Mouse (Mus musculus): ENCODE measurements around the gene Gmfb. TPM values are rescaled to one million over a fixed set of nuclear protein-coding genes. Genes with fewer than 3 reads are reported as not detected.
"Not testable (repeated sequence)": the region's sequence is repeated elsewhere in the genome, so short reads cannot be mapped to it uniquely, and the experiment has no call there.

Gene Gmfb
- polyA plus RNA-seq, 1 experiment, result 22.5 TPM

GRCm38 (mm10) chr14:46832354-46833272, 10.6 kb upstream of the Gmfb start:
- Histone ChIP-seq H3K4me3 (replicated peaks; ENCODE audit: control insufficient read depth, low read depth, low read length) (peak overlapping the region; percentile 91), H3K27ac (ENCODE audit: control insufficient read depth, insufficient read depth, low read depth, low read length, poor library complexity) (peak overlapping the region; percentile 79), H3K4me1 (ENCODE audit: control insufficient read depth, insufficient read depth, low read length) (0 out of 2 replicates have a peak, but pooled peaks cover 1% of the 10 kb centered on the region)
- 9% methylated on average over 40 of the region's 40 CpGs for WGBS
- TF ChIP-seq CTCF (IDR thresholded peaks at IDR 0.05; ENCODE audit: control insufficient read depth, insufficient read depth, low read length), result no peak
- no peak for TF ChIP-seq POLR2A (IDR thresholded peaks at IDR 0.05; ENCODE audit: borderline replicate concordance, control insufficient read depth, low read depth, low read length)

GRCm38 (mm10) chr14:46831837-46832333, 9.8 kb upstream of the Gmfb start, which contains the start of gene Cgrrf1:
Gene Cgrrf1, plus strand, starts transcription at chr14:46832125.
- Histone ChIP-seq H3K4me3 (replicated peaks; ENCODE audit: control insufficient read depth, low read depth, low read length) (peak within 1 kb of the TSS; percentile 91), H3K27ac (ENCODE audit: control insufficient read depth, insufficient read depth, low read depth, low read length, poor library complexity) (peak within 1 kb of the TSS; percentile 79), H3K4me1 (ENCODE audit: control insufficient read depth, insufficient read depth, low read length) (0 out of 2 replicates have a peak, but pooled peaks cover 1% of the 10 kb centered on the region)
- TF ChIP-seq POLR2A (IDR thresholded peaks at IDR 0.05; ENCODE audit: borderline replicate concordance, control insufficient read depth, low read depth, low read length) (peak; percentile 89), CTCF (IDR thresholded peaks at IDR 0.05; ENCODE audit: control insufficient read depth, insufficient read depth, low read length) (no peak)
- WGBS, result under 1% methylated on average over 32 of the region's 32 CpGs

GRCm38 (mm10) chr14:46831295-46831694, 9.3 kb upstream of the Gmfb start:
- WGBS, result 1% methylated on average over 4 of the region's 4 CpGs
- H3K4me1 ChIP-seq (ENCODE audit: control insufficient read depth, insufficient read depth, low read length), result 0 out of 2 replicates have a peak, but pooled peaks cover 1% of the 10 kb centered on the region
- H3K4me3 ChIP-seq (replicated peaks; ENCODE audit: control insufficient read depth, low read depth, low read length), result peak overlapping the region; percentile 91
- TF ChIP-seq CTCF (IDR thresholded peaks at IDR 0.05; ENCODE audit: control insufficient read depth, insufficient read depth, low read length) (no peak), POLR2A (IDR thresholded peaks at IDR 0.05; ENCODE audit: borderline replicate concordance, control insufficient read depth, low read depth, low read length) (no peak)
- H3K27ac ChIP-seq (ENCODE audit: control insufficient read depth, insufficient read depth, low read depth, low read length, poor library complexity), result no peak overlapping the region; the same call in 1 of the 2 replicates

- Histone ChIP-seq H3K4me3 (replicated peaks; ENCODE audit: control insufficient read depth, low read depth, low read length) (no peak overlapping the region), H3K4me1 (ENCODE audit: control insufficient read depth, insufficient read depth, low read length) (no peaks in the 10 kb centered on the region; the same call in 1 of the 2 replicates), H3K27ac (ENCODE audit: control insufficient read depth, insufficient read depth, low read depth, low read length, poor library complexity) (no peak overlapping the region)
- TF ChIP-seq CTCF (IDR thresholded peaks at IDR 0.05; ENCODE audit: control insufficient read depth, insufficient read depth, low read length), result no peak
- TF ChIP-seq POLR2A (IDR thresholded peaks at IDR 0.05; ENCODE audit: borderline replicate concordance, control insufficient read depth, low read depth, low read length), result no peak
- WGBS, result 55% methylated on average over 1 of the region's 1 CpGs
These were observed 5.4 kb upstream of the Gmfb start for GRCm38 (mm10) chr14:46827430-46827829.

- TF ChIP-seq POLR2A (IDR thresholded peaks at IDR 0.05; ENCODE audit: borderline replicate concordance, control insufficient read depth, low read depth, low read length), result no peak
- TF ChIP-seq CTCF (IDR thresholded peaks at IDR 0.05; ENCODE audit: control insufficient read depth, insufficient read depth, low read length), result no peak
- no peak overlapping the region for H3K4me3 ChIP-seq (replicated peaks; ENCODE audit: control insufficient read depth, low read depth, low read length)
- no peak overlapping the region for H3K27ac ChIP-seq (ENCODE audit: control insufficient read depth, insufficient read depth, low read depth, low read length, poor library complexity)
- H3K4me1 ChIP-seq (ENCODE audit: control insufficient read depth, insufficient read depth, low read length), result no peaks in the 10 kb centered on the region; the same call in 1 of the 2 replicates
- WGBS, result 78% methylated on average over 2 of the region's 2 CpGs
These were observed 2.0 kb upstream of the Gmfb start for GRCm38 (mm10) chr14:46823996-46824395.

GRCm38 (mm10) chr14:46821271-46821872, 670 bp downstream of the Gmfb start:
- Histone ChIP-seq H3K27ac (ENCODE audit: control insufficient read depth, insufficient read depth, low read depth, low read length, poor library complexity) (peak overlapping the region; percentile 98), H3K4me3 (replicated peaks; ENCODE audit: control insufficient read depth, low read depth, low read length) (peak overlapping the region; percentile 86), H3K4me1 (ENCODE audit: control insufficient read depth, insufficient read depth, low read length) (no peaks in the 10 kb centered on the region; the same call in 1 of the 2 replicates)
- TF ChIP-seq CTCF (IDR thresholded peaks at IDR 0.05; ENCODE audit: control insufficient read depth, insufficient read depth, low read length) (no peak), POLR2A (IDR thresholded peaks at IDR 0.05; ENCODE audit: borderline replicate concordance, control insufficient read depth, low read depth, low read length) (no peak)
- WGBS, result under 1% methylated on average over 11 of the region's 11 CpGs

- not testable (repeated sequence) for H3K4me3 ChIP-seq (replicated peaks; ENCODE audit: control insufficient read depth, low read depth, low read length); H3K27ac ChIP-seq (ENCODE audit: control insufficient read depth, insufficient read depth, low read depth, low read length, poor library complexity); H3K4me1 ChIP-seq (ENCODE audit: control insufficient read depth, insufficient read depth, low read length)
- WGBS, result 84% methylated on average over 5 of the region's 6 CpGs
These were observed 2.1 kb downstream of the Gmfb start for GRCm38 (mm10) chr14:46819961-46820360.

- no peak for TF ChIP-seq POLR2A (IDR thresholded peaks at IDR 0.05; ENCODE audit: borderline replicate concordance, control insufficient read depth, low read depth, low read length)
- no peak for TF ChIP-seq CTCF (IDR thresholded peaks at IDR 0.05; ENCODE audit: control insufficient read depth, insufficient read depth, low read length)
- Histone ChIP-seq H3K27ac (ENCODE audit: control insufficient read depth, insufficient read depth, low read depth, low read length, poor library complexity) (no peak overlapping the region), H3K4me1 (ENCODE audit: control insufficient read depth, insufficient read depth, low read length) (no peaks in the 10 kb centered on the region; the same call in 1 of the 2 replicates), H3K4me3 (replicated peaks; ENCODE audit: control insufficient read depth, low read depth, low read length) (no peak overlapping the region)
- WGBS, result 93% methylated on average over 7 of the region's 7 CpGs
These were observed 3.3 kb downstream of the Gmfb start for GRCm38 (mm10) chr14:46818743-46819142.
